Mouse (Mus musculus) telencephalon, adult 2 months (tissue): ENCODE data around the gene Dgki.

Source experiments
- DNase-seq: peaks from one replicate; pipeline ENCODE4 v3.0.0-alpha.2; 2011; ENCODE audit warnings: low read depth, low spot score

Gene Dgki

GRCm38 (mm10) chr6:36812666-36813515 is 487.1 kb downstream of the Dgki start:
- DNase-seq, result no peak

GRCm38 (mm10) chr6:36810448-36810847 is 489.5 kb downstream of the Dgki start:
- no peak for DNase-seq

- DNase-seq, result peak; percentile 87
Measured at GRCm38 (mm10) chr6:36809747-36810285, 490.2 kb downstream of the Dgki start, which contains the start of gene Ptn. Gene Ptn (minus strand): TSS chr6:36810220.

- DNase-seq, result no peak
Measured at GRCm38 (mm10) chr6:36809311-36809726, 490.7 kb downstream of the Dgki start.

- DNase-seq, result no peak
Measured at GRCm38 (mm10) chr6:36808306-36809058, 491.5 kb downstream of the Dgki start.

- no peak for DNase-seq
Measured at GRCm38 (mm10) chr6:36806906-36807305, 493.1 kb downstream of the Dgki start.

GRCm38 (mm10) chr6:36800309-36800946 is 499.6 kb downstream of the Dgki start:
- DNase-seq, result no peak

GRCm38 (mm10) chr6:36797066-36797655 is 502.8 kb downstream of the Dgki start:
- no peak for DNase-seq
